Mouse (Mus musculus) R1 (cell line): ENCODE data around the gene Qrich1.

Source experiments
- DNase-seq: peaks from one replicate; pipeline ENCODE4 v3.0.0-alpha.2; 2018; ENCODE audit warnings: low read depth, low spot score

Qrich1 gene

GRCm38 (mm10) chr9:108563671-108564070, 47.1 kb downstream of the Qrich1 start:
- DNase-seq, result no peak

- DNase-seq, result no peak
Observed at GRCm38 (mm10) chr9:108564131-108564530, 47.5 kb downstream of the Qrich1 start.

- DNase-seq, result no peak
Observed at GRCm38 (mm10) chr9:108565881-108566814, 49.5 kb downstream of the Qrich1 start.

- DNase-seq, result peak; percentile 96
Observed at GRCm38 (mm10) chr9:108566815-108567776, 50.5 kb downstream of the Qrich1 start, which contains the start of gene Ndufaf3. Ndufaf3 (minus strand) TSS chr9:108567434.

GRCm38 (mm10) chr9:108567931-108568419, 51.4 kb downstream of the Qrich1 start:
- DNase-seq, result peak; percentile 79

- DNase-seq, result no peak
Observed at GRCm38 (mm10) chr9:108568511-108568921, 51.9 kb downstream of the Qrich1 start.

- DNase-seq, result peak; percentile 98
Observed at GRCm38 (mm10) chr9:108569381-108570206, 53.0 kb downstream of the Qrich1 start, which contains the start of gene Dalrd3. Dalrd3 (plus strand) TSS chr9:108569886.

GRCm38 (mm10) chr9:108570207-108570896, 53.7 kb downstream of the Qrich1 start:
- DNase-seq, result peak; percentile 95

- no peak for DNase-seq
Observed at GRCm38 (mm10) chr9:108571401-108571973, 54.9 kb downstream of the Qrich1 start.

- no peak for DNase-seq
Observed at GRCm38 (mm10) chr9:108572321-108572720, 55.7 kb downstream of the Qrich1 start.

GRCm38 (mm10) chr9:108573774-108574690, 57.4 kb downstream of the Qrich1 start:
- DNase-seq, result peak; percentile 90

- no peak for DNase-seq
Observed at GRCm38 (mm10) chr9:108574921-108575320, 58.3 kb downstream of the Qrich1 start.

- no peak for DNase-seq
Observed at GRCm38 (mm10) chr9:108575321-108576297, 59.0 kb downstream of the Qrich1 start.

GRCm38 (mm10) chr9:108577025-108577424, 60.4 kb downstream of the Qrich1 start:
- no peak for DNase-seq

GRCm38 (mm10) chr9:108577934-108578544, 61.4 kb downstream of the Qrich1 start:
- DNase-seq, result peak; percentile 64

- DNase-seq, result peak; percentile 98
Observed at GRCm38 (mm10) chr9:108578545-108579343, 62.1 kb downstream of the Qrich1 start, which contains the start of gene Wdr6. Wdr6 (minus strand) TSS chr9:108578739.
